Mouse (Mus musculus): ENCODE data around the gene Alcam. TPM values are rescaled to one million over a fixed set of nuclear protein-coding genes. Genes with fewer than 3 reads are reported as not detected.

Alcam gene
- polyA plus RNA-seq, 1 experiment from 2014 or later, result 21.2 TPM

DNA sequence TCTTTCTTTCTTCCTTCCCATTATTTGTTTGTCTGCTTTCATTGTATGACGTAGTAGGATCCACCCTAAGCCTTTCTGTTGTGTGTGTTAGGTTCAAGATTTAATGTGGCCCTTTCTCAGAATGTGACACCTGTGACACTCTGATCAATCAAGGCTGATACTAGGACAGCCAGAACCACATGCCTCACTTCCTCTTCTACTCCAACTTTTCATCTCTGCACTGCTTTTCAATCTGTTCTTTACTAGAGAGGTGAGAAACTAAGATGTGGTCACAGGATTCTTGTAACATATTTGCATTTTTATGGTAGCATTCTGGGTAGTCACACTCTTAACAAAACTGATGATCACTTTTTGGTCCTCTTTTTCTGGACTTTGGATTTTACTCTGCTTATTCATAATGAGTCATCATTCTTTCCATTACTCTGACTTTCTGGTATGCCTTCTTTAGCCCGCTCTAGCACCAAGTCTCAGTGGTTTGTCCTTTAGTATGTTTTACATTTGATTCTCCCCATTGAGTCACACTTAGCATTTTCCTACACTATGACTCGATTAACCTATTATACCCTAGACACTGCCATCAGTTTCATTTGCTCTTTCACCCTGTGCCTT, 161.3 kb downstream of the Alcam start:
- no peak overlapping the region for H3K4me3 ChIP-seq (ENCODE audit: control insufficient read depth in 1 of 2, insufficient read depth in 1 of 2, low read depth in 1 of 2, low read length in 2 of 2)
- ATAC-seq (ENCODE audit: insufficient number of reproducible peaks, insufficient read depth, low FRiP score, low read depth), result no peak
- H3K36me3 ChIP-seq (ENCODE audit: control insufficient read depth, insufficient read depth, low read length), result 0 out of 2 replicates have a peak, but pooled peaks cover 3% of the 10 kb centered on the region
- 90% methylated on average over 3 of the region's 3 CpGs for WGBS
- H3K27me3 ChIP-seq (ENCODE audit: control insufficient read depth, insufficient read depth, low read length), result no peaks in the 10 kb centered on the region
- peaks cover 4% of the 10 kb centered on the region in 2 experiments; a peak in 1 of 4 replicates for H3K4me1 ChIP-seq (ENCODE audit: control insufficient read depth in 2 of 2, insufficient read depth in 2 of 2, low read length in 2 of 2)
- H3K4me2 ChIP-seq (ENCODE audit: low read length), result no peak overlapping the region
- no peak overlapping the region for H3K9ac ChIP-seq (ENCODE audit: low read length)
- H3K9me3 ChIP-seq (ENCODE audit: control insufficient read depth, low read length), result no peaks in the 10 kb centered on the region
- H3K27ac ChIP-seq (replicated peaks in 1 of 2; ENCODE audit: control insufficient read depth in 1 of 2, insufficient read depth in 1 of 2, low read depth in 2 of 2, low read length in 2 of 2), result no peak overlapping the region

DNA sequence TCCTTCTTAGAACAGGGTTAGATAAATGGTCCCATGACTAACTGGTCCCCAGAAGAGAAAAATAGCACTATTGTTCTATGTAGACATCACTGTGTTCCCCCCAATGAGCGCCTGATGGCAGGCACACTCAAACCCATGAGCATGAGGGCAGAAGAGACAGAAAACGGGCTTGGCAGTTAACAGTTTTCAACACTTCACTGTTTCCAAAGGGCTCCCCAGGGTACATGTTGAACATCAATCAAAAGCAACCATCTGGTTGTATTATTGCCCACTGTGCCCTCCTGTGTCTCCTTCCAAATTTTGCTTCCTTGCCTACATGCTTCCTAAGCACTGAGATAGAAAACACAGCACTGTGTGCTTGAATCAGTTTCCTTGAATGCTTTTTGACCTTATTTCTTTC, 173.7 kb downstream of the Alcam start:
- Histone ChIP-seq H3K36me3 (ENCODE audit: control insufficient read depth, insufficient read depth, low read length) (peaks cover 3% of the 10 kb centered on the region; the same call in 1 of the 2 replicates), H3K27ac (replicated peaks in 1 of 2; ENCODE audit: control insufficient read depth in 1 of 2, insufficient read depth in 1 of 2, low read depth in 2 of 2, low read length in 2 of 2) (no peak overlapping the region), H3K4me2 (ENCODE audit: low read length) (no peak overlapping the region), H3K4me3 (ENCODE audit: control insufficient read depth in 1 of 2, insufficient read depth in 1 of 2, low read depth in 1 of 2, low read length in 2 of 2) (no peak overlapping the region), H3K9ac (ENCODE audit: low read length) (no peak overlapping the region), H3K4me1 (ENCODE audit: control insufficient read depth in 2 of 2, insufficient read depth in 2 of 2, low read length in 2 of 2) (no peaks in the 10 kb centered on the region), H3K9me3 (ENCODE audit: control insufficient read depth, low read length) (no peaks in the 10 kb centered on the region), H3K27me3 (ENCODE audit: control insufficient read depth, insufficient read depth, low read length) (no peaks in the 10 kb centered on the region)
- no peak for ATAC-seq (ENCODE audit: insufficient number of reproducible peaks, insufficient read depth, low FRiP score, low read depth)
- 74% methylated on average over 2 of the region's 2 CpGs for WGBS

DNA sequence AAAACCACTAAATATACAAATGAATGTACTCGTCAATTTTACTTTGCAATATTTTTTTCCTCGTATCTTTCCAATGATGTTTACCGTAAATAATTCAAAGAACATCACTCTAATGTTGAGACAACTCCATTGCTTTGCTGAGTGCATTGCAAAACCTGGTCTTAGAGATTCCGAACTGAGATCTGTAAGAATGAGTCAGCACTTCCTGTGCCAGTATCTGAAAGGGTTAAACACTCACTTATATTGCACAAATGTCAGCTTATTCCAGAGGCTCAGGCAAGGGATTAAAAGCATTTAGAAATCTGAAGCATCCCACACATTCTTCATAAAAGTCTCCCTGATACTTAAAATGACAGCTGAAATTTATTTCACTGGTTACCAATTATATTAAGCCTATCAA, 188.8 kb downstream of the Alcam start:
- Histone ChIP-seq H3K9ac (ENCODE audit: low read length) (no peak overlapping the region), H3K36me3 (ENCODE audit: control insufficient read depth, insufficient read depth, low read length) (peaks cover 4% of the 10 kb centered on the region; the same call in 1 of the 2 replicates), H3K27ac (replicated peaks in 1 of 2; ENCODE audit: control insufficient read depth in 1 of 2, insufficient read depth in 1 of 2, low read depth in 2 of 2, low read length in 2 of 2) (no peak overlapping the region), H3K4me1 (ENCODE audit: control insufficient read depth in 2 of 2, insufficient read depth in 2 of 2, low read length in 2 of 2) (no peaks in the 10 kb centered on the region), H3K27me3 (ENCODE audit: control insufficient read depth, insufficient read depth, low read length) (no peaks in the 10 kb centered on the region), H3K4me2 (ENCODE audit: low read length) (no peak overlapping the region), H3K4me3 (ENCODE audit: control insufficient read depth in 1 of 2, insufficient read depth in 1 of 2, low read depth in 1 of 2, low read length in 2 of 2) (no peak overlapping the region), H3K9me3 (ENCODE audit: control insufficient read depth, low read length) (no peaks in the 10 kb centered on the region)
- no peak for ATAC-seq (ENCODE audit: insufficient number of reproducible peaks, insufficient read depth, low FRiP score, low read depth)
- 85% methylated on average over 4 of the region's 4 CpGs for WGBS

DNA sequence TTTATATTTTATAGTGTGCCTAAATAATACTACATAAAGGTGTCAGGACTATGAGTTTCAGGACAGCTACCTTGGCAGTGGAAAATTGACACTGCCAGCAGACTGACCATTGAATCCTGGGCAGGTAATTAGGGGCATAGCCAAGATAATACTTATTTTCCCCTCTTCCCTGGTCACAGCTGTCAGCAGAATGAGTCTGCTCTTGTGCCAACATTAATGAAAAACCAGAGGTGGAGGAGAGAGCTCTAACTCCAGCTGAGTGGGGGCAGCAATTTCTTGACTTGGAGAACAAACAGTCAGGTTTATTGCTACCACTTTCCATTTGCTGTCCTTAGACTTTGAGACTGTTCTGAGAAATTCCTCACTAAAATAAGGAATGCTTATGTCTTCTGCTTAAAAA, 190.1 kb downstream of the Alcam start:
- H3K4me1 ChIP-seq (ENCODE audit: control insufficient read depth in 2 of 2, insufficient read depth in 2 of 2, low read length in 2 of 2), result no peaks in the 10 kb centered on the region
- H3K27ac ChIP-seq (replicated peaks in 1 of 2; ENCODE audit: control insufficient read depth in 1 of 2, insufficient read depth in 1 of 2, low read depth in 2 of 2, low read length in 2 of 2), result no peak overlapping the region
- no peak for ATAC-seq (ENCODE audit: insufficient number of reproducible peaks, insufficient read depth, low FRiP score, low read depth)
- no peaks in the 10 kb centered on the region for H3K27me3 ChIP-seq (ENCODE audit: control insufficient read depth, insufficient read depth, low read length)
- peaks cover 4% of the 10 kb centered on the region; the same call in 1 of the 2 replicates for H3K36me3 ChIP-seq (ENCODE audit: control insufficient read depth, insufficient read depth, low read length)
- H3K9me3 ChIP-seq (ENCODE audit: control insufficient read depth, low read length), result no peaks in the 10 kb centered on the region
- no peak overlapping the region for H3K4me3 ChIP-seq (ENCODE audit: control insufficient read depth in 1 of 2, insufficient read depth in 1 of 2, low read depth in 1 of 2, low read length in 2 of 2)
- no peak overlapping the region for H3K9ac ChIP-seq (ENCODE audit: low read length)
- H3K4me2 ChIP-seq (ENCODE audit: low read length), result no peak overlapping the region

DNA sequence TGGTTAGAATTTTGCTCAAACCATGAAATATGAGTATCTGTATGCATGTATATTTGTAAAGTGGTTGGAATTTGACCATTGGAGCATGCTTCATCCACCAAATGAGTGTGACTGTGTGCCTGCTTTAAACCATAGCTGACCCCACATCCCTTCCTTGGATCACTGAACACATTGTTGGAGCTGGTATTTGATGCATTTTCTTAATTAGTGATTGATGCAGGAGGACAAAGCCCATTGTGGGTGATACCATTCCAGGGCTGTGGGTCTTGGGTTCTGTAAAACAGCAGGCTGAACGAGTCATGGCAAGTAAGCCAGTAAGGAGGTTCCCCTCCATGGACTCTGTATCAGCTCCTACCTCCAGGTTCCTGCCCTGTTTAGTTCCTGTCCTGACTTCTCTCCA, 191.3 kb downstream of the Alcam start:
- 91% methylated on average over 1 of the region's 1 CpGs for whole genome bisulfite sequencing
- no peak overlapping the region for H3K27ac ChIP-seq (replicated peaks in 1 of 2; ENCODE audit: control insufficient read depth in 1 of 2, insufficient read depth in 1 of 2, low read depth in 2 of 2, low read length in 2 of 2)
- H3K36me3 ChIP-seq (ENCODE audit: control insufficient read depth, insufficient read depth, low read length), result no peaks in the 10 kb centered on the region
- H3K4me3 ChIP-seq (ENCODE audit: control insufficient read depth in 1 of 2, insufficient read depth in 1 of 2, low read depth in 1 of 2, low read length in 2 of 2), result no peak overlapping the region
- no peaks in the 10 kb centered on the region for H3K9me3 ChIP-seq (ENCODE audit: control insufficient read depth, low read length)
- H3K4me1 ChIP-seq (ENCODE audit: control insufficient read depth in 2 of 2, insufficient read depth in 2 of 2, low read length in 2 of 2), result no peaks in the 10 kb centered on the region
- no peaks in the 10 kb centered on the region for H3K27me3 ChIP-seq (ENCODE audit: control insufficient read depth, insufficient read depth, low read length)
- no peak for ATAC-seq (ENCODE audit: insufficient number of reproducible peaks, insufficient read depth, low FRiP score, low read depth)
- no peak overlapping the region for H3K4me2 ChIP-seq (ENCODE audit: low read length)
- no peak overlapping the region for H3K9ac ChIP-seq (ENCODE audit: low read length)

DNA sequence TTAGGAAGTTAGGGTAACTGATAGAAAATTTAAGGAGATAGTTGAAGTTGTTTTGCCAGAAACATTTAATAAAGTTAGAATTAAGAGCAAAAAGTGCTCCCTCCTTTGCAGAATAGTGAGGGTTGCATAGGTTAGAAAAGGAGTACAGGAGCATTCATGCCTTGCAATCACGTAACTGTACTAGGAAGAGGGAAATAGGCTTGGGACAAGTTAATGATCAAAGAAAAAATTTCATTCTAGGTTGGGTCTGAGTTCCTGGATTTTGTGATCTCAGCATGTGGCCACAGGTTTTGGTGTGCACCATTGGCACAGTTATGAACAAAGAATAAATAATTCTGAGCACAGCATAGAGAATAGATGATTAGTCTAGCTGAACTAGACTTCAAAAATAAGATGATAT, 192.1 kb downstream of the Alcam start:
- H3K4me1 ChIP-seq (ENCODE audit: control insufficient read depth in 2 of 2, insufficient read depth in 2 of 2, low read length in 2 of 2), result no peaks in the 10 kb centered on the region
- no peak for ATAC-seq (ENCODE audit: insufficient number of reproducible peaks, insufficient read depth, low FRiP score, low read depth)
- H3K9me3 ChIP-seq (ENCODE audit: control insufficient read depth, low read length), result no peaks in the 10 kb centered on the region
- no peaks in the 10 kb centered on the region for H3K36me3 ChIP-seq (ENCODE audit: control insufficient read depth, insufficient read depth, low read length)
- H3K27me3 ChIP-seq (ENCODE audit: control insufficient read depth, insufficient read depth, low read length), result no peaks in the 10 kb centered on the region
- WGBS, result 88% methylated on average over 1 of the region's 1 CpGs
- no peak overlapping the region for H3K9ac ChIP-seq (ENCODE audit: low read length)
- no peak overlapping the region for H3K4me3 ChIP-seq (ENCODE audit: control insufficient read depth in 1 of 2, insufficient read depth in 1 of 2, low read depth in 1 of 2, low read length in 2 of 2)
- no peak overlapping the region for H3K27ac ChIP-seq (replicated peaks in 1 of 2; ENCODE audit: control insufficient read depth in 1 of 2, insufficient read depth in 1 of 2, low read depth in 2 of 2, low read length in 2 of 2)
- no peak overlapping the region for H3K4me2 ChIP-seq (ENCODE audit: low read length)

DNA sequence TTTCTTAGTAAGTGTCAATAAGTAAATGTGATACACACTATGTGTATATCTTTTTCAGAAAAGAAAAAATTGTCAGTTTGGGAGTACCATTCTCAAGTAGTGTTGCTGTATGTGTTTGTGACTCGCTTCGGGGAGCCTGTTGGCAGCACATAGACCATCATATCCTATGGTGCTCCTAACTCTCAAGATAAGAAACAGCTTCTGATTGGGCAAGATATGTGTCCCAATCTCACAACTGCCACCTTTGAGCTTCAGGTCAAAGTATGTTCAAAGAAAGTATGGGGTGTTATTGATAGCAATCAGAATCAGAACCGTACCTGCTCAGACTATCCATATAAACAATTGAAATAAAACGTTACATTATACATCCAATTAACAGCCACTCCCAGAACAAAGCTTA, 202.9 kb downstream of the Alcam start:
- no peak for ATAC-seq (ENCODE audit: insufficient number of reproducible peaks, insufficient read depth, low FRiP score, low read depth)
- 81% methylated on average over 4 of the region's 4 CpGs for WGBS
- H3K27me3 ChIP-seq (ENCODE audit: control insufficient read depth, insufficient read depth, low read length), result no peaks in the 10 kb centered on the region

DNA sequence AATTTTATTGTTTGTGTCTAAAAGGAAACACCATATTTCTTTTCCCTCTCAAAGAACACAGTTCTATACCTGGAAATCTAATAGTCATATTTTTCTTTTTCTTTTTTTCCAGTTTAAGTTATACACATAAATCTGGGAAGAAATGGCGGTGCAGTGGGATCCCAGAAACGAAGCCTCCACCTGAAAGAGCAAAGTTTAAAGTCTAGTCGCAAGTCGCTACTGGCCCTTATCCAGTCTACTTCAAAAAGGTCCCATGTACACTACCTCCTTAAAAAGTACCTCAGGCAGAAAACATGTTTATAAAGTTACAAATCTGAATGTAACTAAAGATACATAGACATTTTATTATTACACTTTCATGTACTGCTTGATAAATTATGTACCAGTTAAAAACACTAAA, 203.7 kb downstream of the Alcam start:
- no peaks in the 10 kb centered on the region for H3K4me1 ChIP-seq (ENCODE audit: control insufficient read depth in 2 of 2, insufficient read depth in 2 of 2, low read length in 2 of 2)
- ATAC-seq (ENCODE audit: insufficient number of reproducible peaks, insufficient read depth, low FRiP score, low read depth), result no peak
- WGBS, result 87% methylated on average over 4 of the region's 4 CpGs

More for the DNA sequence above, 202.9 kb downstream of the Alcam start:
- H3K4me3 ChIP-seq (ENCODE audit: control insufficient read depth in 1 of 2, insufficient read depth in 1 of 2, low read depth in 1 of 2, low read length in 2 of 2), result no peak overlapping the region
- no peak overlapping the region for H3K4me2 ChIP-seq (ENCODE audit: low read length)
- H3K4me1 ChIP-seq (ENCODE audit: control insufficient read depth in 2 of 2, insufficient read depth in 2 of 2, low read length in 2 of 2), result no peaks in the 10 kb centered on the region
- H3K36me3 ChIP-seq (ENCODE audit: control insufficient read depth, insufficient read depth, low read length), result 0 out of 2 replicates have a peak, but pooled peaks cover 6% of the 10 kb centered on the region
- no peak overlapping the region for H3K9ac ChIP-seq (ENCODE audit: low read length)
- no peaks in the 10 kb centered on the region for H3K9me3 ChIP-seq (ENCODE audit: control insufficient read depth, low read length)
- H3K27ac ChIP-seq (replicated peaks in 1 of 2; ENCODE audit: control insufficient read depth in 1 of 2, insufficient read depth in 1 of 2, low read depth in 2 of 2, low read length in 2 of 2), result no peak overlapping the region

More for the DNA sequence above, 203.7 kb downstream of the Alcam start:
- Histone ChIP-seq H3K9ac (ENCODE audit: low read length) (no peak overlapping the region), H3K4me3 (ENCODE audit: control insufficient read depth in 1 of 2, insufficient read depth in 1 of 2, low read depth in 1 of 2, low read length in 2 of 2) (no peak overlapping the region), H3K36me3 (ENCODE audit: control insufficient read depth, insufficient read depth, low read length) (0 out of 2 replicates have a peak, but pooled peaks cover 6% of the 10 kb centered on the region), H3K27ac (replicated peaks in 1 of 2; ENCODE audit: control insufficient read depth in 1 of 2, insufficient read depth in 1 of 2, low read depth in 2 of 2, low read length in 2 of 2) (no peak overlapping the region), H3K27me3 (ENCODE audit: control insufficient read depth, insufficient read depth, low read length) (no peaks in the 10 kb centered on the region), H3K9me3 (ENCODE audit: control insufficient read depth, low read length) (no peaks in the 10 kb centered on the region), H3K4me2 (ENCODE audit: low read length) (no peak overlapping the region)
